Mouse (Mus musculus): ENCODE measurements around the gene Olfr765. TPM values are rescaled to one million over a fixed set of nuclear protein-coding genes. Genes with fewer than 3 reads are reported as not detected.
"Not testable (repeated sequence)": the region's sequence is repeated elsewhere in the genome, so short reads cannot be mapped to it uniquely, and the experiment has no call there.

Gene Olfr765
- not detected in 2 replicates for polyA plus RNA-seq (2012; rRNA removed)

DNA sequence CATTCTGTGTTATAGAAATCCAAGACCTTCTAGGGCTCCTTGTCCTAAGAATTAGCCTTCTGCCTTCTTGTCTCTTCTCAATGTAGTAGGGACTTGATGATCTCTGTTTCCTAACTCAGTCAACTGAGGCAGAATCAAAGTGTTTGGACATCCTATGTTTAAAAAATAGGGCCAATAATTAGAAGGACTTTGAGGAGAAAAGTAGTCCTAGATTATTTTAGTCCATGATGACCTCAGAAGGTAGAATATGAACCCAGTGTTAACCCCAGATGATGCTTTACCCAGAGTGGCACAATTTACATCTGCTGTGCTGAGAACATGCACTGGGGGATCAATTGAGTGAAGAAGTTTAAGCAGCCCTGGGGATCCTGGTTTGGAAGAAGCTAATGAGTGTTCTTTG, at the start of gene Olfr765:
Gene Olfr765, minus strand, starts transcription at position 101 of the 400 bp plus-strand sequence.
- not testable (repeated sequence) for DNase-seq (ENCODE audit: low spot score)

DNA sequence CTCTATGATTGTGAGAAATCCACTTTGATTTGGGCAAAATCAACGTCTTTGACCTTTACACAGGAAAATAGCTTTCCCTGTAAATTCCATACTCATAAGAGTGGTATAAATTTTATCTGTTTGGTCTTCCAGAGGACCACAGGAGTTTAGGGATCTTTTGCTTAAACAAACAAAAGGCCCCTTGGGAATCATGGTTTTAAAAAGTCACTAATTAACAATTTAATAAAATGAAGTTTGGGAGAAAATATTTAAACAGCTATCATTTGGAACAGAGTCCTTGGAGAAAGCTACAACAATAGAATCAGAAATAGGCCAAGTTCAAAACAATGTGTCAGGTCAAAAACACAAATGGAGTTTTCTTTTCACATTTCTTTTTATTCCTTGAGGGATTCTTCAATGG, 49.5 kb upstream of the Olfr765 start, which contains the start of gene Olfr768:
Gene Olfr768, minus strand, starts transcription at position 101 of the 400 bp plus-strand sequence.
- DNase-seq (ENCODE audit: low spot score) = no peak

DNA sequence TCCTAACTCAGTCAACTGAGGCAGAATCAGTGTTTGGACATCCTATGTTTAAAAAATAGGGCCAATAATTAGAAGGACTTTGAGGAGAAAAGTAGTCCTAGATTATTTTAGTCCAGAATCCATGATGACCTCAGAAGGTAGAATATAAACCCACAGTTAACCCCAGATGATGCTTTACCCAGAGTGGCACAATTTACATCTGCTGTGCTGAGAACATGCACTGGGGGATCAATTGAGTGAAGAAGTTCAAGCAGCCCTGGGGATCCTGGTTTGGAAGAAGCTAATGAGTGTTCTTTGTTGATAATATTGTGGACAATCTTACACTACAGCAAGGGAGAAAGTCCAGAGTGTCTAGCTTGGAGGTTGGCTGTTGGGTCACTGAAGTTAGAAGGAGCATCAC, 33.0 kb upstream of the Olfr765 start, which contains the start of gene Olfr767:
Gene Olfr767, minus strand, starts transcription at position 101 of the 400 bp plus-strand sequence.
- not testable (repeated sequence) for DNase-seq (ENCODE audit: low spot score)

DNA sequence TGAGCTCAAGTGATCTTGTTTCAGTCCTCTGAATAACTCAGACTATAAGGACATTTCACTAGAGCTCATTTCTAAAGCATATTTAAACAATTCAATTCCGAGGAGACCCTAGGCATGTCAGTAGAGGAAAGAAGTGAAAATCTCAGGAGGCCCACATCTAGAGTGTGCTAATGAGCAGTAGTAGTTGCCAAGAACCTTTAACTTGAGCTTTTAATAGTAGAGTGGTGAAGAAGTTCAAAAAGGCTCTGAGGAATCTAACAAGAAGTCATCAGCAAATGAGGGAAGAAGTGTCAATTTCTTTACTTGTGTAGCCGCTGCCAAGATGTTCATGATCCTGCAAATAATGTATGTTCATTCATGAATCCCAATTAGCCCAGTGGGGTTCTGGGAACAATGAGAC, 19.1 kb upstream of the Olfr765 start, which contains the start of gene Olfr766-ps1:
Gene Olfr766-ps1, minus strand, starts transcription at position 101 of the 400 bp plus-strand sequence.
- DNase-seq (ENCODE audit: low spot score) = no peak

DNA sequence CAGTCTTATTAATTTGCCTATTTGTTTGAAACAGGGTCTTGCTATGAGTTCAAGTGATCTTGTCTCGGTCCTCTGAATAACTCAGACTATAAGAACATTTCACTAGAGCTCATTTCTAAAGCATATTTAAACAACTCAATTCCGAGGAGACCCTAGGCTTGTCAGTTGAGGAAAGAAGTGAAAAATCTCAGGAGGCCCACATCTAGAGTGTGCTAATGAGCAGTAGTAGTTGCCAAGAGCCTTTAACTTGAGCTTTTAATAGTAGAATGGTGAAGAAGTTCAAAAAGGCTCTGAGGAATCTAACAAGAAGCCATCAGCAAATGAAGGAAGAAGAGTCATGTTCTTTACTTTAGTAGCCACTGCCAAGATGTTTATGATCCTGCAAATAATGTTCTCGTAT, 10.0 kb downstream of the Olfr765 start, which contains the start of gene Olfr764-ps1:
Gene Olfr764-ps1, minus strand, starts transcription at position 101 of the 400 bp plus-strand sequence.
- no peak for DNase-seq (ENCODE audit: low spot score)

DNA sequence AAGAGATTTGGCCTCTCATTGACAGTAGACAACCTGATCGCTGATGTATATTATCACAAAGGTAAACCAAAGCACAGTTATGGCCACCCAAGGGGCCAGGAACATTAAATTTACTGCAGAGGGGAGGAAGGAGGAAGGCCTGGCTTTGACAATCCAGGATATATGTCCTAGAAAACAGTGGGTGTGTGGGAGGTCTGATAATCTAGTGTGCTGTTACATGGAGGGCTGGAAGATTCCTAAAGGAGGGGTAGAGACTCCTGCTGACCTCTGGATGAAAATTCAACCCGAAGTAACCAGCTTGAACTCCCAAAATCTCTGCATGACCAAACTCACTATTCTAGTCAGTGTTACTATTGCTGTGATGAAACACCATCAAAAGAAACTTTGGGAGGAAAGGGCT, 21.5 kb downstream of the Olfr765 start:
- no peak for DNase-seq (ENCODE audit: low spot score)

DNA sequence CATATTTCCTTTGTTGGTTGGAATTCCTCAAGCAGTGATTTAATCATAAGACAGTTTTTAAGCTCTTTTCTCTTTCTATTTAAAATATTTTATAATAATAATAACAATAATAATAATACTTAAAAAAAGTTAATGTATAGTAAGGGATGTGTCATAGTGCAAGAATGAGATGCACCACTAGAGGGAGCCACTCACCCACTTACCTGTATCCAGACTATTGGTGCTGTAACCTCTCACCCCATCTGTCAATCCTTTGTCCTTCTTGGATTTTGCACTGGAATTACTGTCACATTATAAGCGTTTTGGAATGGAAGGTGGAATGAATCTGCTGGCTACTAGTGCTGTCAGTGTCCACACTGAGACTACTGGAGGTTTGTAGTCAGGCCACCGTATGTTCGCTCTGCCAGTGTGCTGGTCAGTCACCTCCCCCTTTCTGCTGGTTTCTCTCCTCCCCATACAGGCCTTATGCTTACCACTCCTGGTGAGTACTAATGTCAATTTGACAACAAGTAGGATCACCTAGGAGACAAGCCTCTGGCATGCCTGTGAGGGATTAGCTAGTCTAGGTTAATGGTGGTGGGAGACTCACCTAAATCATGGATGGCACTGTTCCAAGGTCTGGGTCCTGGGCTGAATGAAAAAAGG, 23.7 kb downstream of the Olfr765 start:
- no peak for DNase-seq (ENCODE audit: low spot score)

DNA sequence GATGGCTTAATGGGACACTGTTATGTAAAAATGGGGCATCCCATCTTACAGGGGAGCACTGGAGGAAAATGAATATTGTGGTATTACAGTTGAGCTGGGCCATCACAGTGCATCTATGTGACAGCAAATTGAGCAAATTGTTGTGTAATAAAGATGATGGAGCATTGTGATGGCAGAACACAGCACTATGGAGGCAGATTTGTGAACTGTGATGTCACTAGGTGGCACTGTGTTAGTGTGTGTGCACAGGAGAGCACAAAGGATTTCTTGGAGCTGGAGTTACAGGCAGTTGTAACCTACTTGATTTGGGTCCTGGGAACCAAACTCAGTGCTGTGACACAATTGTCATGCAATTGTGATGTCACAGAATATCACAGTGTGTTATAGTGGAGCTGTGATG, 26.5 kb downstream of the Olfr765 start:
- no peak for DNase-seq (ENCODE audit: low spot score)

DNA sequence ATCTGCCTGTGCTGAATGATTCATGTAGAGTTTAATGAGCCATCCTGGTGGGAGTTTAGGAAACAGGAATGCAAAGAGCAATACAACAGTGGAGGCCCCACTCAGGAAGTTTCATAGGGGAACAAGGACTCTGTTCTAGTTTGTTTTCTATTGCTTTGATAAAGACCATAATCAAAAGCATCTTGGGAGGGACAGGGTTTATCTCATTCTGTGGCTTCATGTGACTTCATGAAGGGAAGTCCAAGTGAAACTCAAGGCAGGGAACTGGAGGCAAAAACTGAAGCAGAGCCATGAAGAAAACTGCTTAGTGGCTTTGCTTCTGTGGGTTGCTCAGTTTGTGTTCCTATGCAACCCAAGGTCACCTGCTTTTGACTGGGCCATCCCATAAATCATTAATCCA, 35.3 kb downstream of the Olfr765 start:
- DNase-seq (ENCODE audit: low spot score) = no peak

DNA sequence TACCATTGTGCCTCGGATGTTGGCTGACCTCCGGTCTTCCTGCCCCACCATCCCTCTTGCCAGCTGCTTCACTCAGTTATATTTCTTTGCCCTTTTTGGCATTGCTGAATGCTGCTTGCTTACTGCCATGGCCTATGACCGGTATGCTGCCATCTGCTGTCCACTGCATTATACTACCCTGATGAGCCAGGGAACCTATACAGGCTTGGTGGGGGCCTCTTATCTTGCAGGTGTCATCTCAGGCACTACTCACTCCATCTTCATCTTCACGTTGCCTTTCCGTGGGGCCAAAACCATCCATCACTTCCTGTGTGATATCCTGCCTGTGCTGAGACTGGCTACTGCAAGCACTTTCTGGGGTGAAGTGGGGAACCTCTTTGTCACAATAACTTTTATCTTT, 38.3 kb downstream of the Olfr765 start:
- DNase-seq (ENCODE audit: low spot score) = not testable (repeated sequence)

DNA sequence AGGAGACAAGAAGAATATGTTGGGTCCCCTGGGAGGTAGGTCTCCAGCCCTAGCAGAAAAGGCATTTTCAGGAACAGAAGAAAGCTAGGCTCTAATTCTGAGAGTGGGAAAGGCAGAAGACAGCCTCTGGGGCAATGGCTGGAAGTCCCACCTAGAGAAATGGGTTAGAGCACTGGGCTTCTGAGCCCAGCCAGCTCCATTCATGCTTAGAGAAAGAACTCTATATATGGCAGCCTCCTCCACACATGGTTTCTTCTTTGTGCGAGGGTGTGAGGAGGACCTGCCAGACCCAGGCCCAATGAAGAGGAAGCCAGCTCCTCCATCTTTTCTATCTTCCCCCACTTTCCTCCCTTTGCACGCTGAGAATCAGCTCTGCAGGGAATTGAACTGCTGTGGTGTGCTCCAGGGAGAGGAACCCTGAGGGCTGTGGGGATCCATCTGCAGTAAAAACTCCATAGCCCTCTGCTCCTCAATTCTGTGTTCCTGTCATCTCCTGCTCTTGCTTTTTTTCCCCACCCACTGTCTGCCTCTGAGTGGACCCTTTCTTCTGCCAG, 39.4 kb downstream of the Olfr765 start, which contains the start of gene Olfr763:
Gene Olfr763, plus strand, starts transcription at position 504 of the 554 bp plus-strand sequence.
- DNase-seq (ENCODE audit: low spot score) = no peak

DNA sequence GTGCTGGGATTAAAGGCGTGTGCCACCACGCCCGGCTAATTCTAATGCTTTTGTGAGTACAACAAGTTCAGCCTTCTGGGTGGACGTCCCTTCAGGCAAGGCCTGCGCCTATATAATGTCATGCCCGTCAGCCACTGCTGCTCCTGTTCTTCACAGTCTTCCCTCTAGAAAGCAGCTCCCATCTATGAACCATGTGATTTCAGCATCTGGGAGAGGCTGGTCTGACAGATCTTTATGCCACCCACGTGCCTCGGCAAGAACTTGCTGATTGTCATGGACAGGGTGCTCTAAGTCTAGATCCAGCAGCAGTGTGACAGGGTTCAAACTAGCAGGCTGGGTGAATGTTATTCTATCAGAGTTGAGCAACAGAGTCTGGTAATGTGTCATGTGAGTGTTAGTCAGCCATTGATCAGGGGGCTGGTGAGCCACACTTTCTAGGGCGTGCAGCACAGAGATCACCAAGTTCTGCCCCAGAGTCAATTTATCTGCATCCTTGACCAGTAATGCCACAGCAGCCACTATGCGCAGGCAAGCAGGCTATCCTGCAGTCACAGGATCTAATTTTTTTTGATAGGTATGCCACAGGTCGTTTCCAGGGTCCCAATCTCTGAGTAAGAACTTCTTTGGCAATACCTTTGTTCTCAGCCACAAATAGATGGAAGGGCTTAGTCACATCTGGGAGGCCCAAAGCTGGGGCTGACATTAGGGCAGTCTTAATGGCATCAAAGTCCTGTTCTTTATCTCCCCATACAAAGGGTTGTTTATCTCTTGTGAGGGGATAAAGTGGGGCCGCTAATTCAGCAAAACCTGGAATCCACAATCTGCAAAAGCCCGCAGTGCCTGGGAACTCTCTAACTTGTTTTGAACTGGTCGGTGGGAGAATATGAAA, 45.5 kb downstream of the Olfr765 start:
- no peak for DNase-seq (ENCODE audit: low spot score)

DNA sequence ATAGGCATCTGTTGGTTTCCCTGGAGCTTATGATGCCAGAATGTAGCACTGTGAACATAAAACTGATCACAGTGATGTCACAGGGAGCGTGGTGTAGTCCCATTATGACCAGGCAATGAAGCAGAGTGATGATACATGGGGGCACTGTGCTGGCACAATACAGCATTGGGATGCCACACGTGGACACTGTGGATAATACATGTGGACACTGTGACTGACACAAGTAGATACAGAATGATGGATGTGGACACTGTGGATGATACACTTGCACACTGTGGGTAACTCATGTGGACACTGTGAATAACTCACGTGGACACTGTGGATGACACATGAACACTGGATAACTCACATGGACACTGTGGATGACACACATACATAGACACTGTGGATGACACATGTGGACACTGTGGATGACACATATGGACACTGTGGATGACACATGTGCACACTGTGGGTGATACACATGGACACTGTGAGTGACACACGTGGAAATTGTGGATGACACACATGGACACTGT, 53.2 kb downstream of the Olfr765 start:
- DNase-seq (ENCODE audit: low spot score) = no peak

DNA sequence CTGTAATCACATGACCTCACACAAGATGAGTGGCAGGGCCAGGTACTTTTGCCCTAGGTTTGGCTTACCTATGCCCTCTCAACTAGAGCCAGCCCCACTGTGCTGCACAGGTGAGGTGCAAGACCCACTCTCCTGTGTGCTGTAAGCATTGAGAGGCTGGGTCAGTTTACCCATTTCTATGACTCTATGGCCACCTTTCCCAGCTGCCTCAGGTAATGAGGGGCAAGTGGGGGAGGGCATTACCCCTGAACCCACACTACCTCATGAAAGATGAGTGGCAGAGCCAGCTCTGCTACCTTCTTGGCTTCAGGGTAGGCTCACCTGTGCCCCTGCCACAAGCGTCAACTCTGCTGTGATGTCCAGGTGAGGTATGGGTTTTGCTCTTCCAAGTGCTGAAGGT, 54.0 kb downstream of the Olfr765 start:
- no peak for DNase-seq (ENCODE audit: low spot score)

Other genes starting within 250 kb of the Olfr765 start
- 19.0 and 31.0 TPM in 2 replicates for gene Dnajc14, start 245.9 kb downstream of the Olfr765 start, polyA plus RNA-seq (2012; rRNA removed)
- gene Tmem198b, start 245.6 kb downstream of the Olfr765 start, polyA plus RNA-seq (2012; rRNA removed) = 32.2 and 41.0 TPM in 2 replicates
- gene Sarnp, start 232.7 kb downstream of the Olfr765 start, polyA plus RNA-seq (2012; rRNA removed) = 78.5 and 79.8 TPM in 2 replicates
- gene Ormdl2, start 228.4 kb downstream of the Olfr765 start, polyA plus RNA-seq (2012; rRNA removed) = 50.2 and 65.7 TPM in 2 replicates
- gene Gdf11, start 158.3 kb downstream of the Olfr765 start, polyA plus RNA-seq (2012; rRNA removed) = 1.7 and 2.3 TPM in 2 replicates
- gene Cd63, start 149.0 kb downstream of the Olfr765 start, polyA plus RNA-seq (2012; rRNA removed) = 337 and 381 TPM in 2 replicates
- 24.2 and 35.0 TPM in 2 replicates for gene Rdh5, start 127.1 kb downstream of the Olfr765 start, polyA plus RNA-seq (2012; rRNA removed)
- 286 and 328 TPM in 2 replicates for gene Bloc1s1, start 126.0 kb downstream of the Olfr765 start, polyA plus RNA-seq (2012; rRNA removed)
- 44.5 TPM in 2 replicates for gene Itga7, start 116.2 kb downstream of the Olfr765 start, polyA plus RNA-seq (2012; rRNA removed)
- gene Mettl7b, start 89.0 kb downstream of the Olfr765 start, polyA plus RNA-seq (2012; rRNA removed) = 0.65 and 1.1 TPM in 2 replicates
- gene Olfr9, start 60.6 kb downstream of the Olfr765 start, polyA plus RNA-seq (2012; rRNA removed) = not detected in 2 replicates
- not detected in 2 replicates for gene Olfr763, start 39.2 kb downstream of the Olfr765 start, polyA plus RNA-seq (2012; rRNA removed)
- not detected in 2 replicates for gene Olfr764-ps1, start 10.1 kb downstream of the Olfr765 start, polyA plus RNA-seq (2012; rRNA removed)
- gene Olfr766-ps1, start 19.0 kb upstream of the Olfr765 start, polyA plus RNA-seq (2012; rRNA removed) = not detected in 2 replicates
- not detected in 2 replicates for gene Olfr767, start 32.9 kb upstream of the Olfr765 start, polyA plus RNA-seq (2012; rRNA removed)
- not detected in 2 replicates for gene Olfr768, start 49.4 kb upstream of the Olfr765 start, polyA plus RNA-seq (2012; rRNA removed)
- not detected in 2 replicates for gene Olfr769, start 67.9 kb upstream of the Olfr765 start, polyA plus RNA-seq (2012; rRNA removed)
- not detected in 2 replicates for gene Olfr770, start 89.0 kb upstream of the Olfr765 start, polyA plus RNA-seq (2012; rRNA removed)
- gene Olfr771, start 114.8 kb upstream of the Olfr765 start, polyA plus RNA-seq (2012; rRNA removed) = not detected in 2 replicates
- not detected in 2 replicates for gene Olfr772, start 127.9 kb upstream of the Olfr765 start, polyA plus RNA-seq (2012; rRNA removed)
- gene Olfr773, start 137.4 kb upstream of the Olfr765 start, polyA plus RNA-seq (2012; rRNA removed) = not detected in 2 replicates
- not detected in 2 replicates for gene Olfr774, start 186.2 kb upstream of the Olfr765 start, polyA plus RNA-seq (2012; rRNA removed)
- not detected in 2 replicates for gene Olfr775, start 198.4 kb upstream of the Olfr765 start, polyA plus RNA-seq (2012; rRNA removed)
- gene Olfr776, start 209.1 kb upstream of the Olfr765 start, polyA plus RNA-seq (2012; rRNA removed) = not detected in 2 replicates
- gene Olfr777, start 221.5 kb upstream of the Olfr765 start, polyA plus RNA-seq (2012; rRNA removed) = not detected in 2 replicates

Measured in urinary bladder, adult 2 months (tissue).